Comparison of ENCODE assay signal across 31 mouse cellular contexts in genomic region chr2:90717366-90717765, GRCm38 (mm10).
"Had no signal": no experiment of that assay in that cellular context is flagged by ENCODE, and none has a peak within 500 bp of the region (broad histone marks: within the 10 kb centered on the region; RNA-seq: fewer than 3 reads in every experiment).

No protein-coding gene starts in this region.

- H3K4me1 ChIP-seq: limb, embryonic 10.5 days; limb, embryonic 12.5 days; limb, embryonic 13.5 days; limb, embryonic 15.5 days; lung, embryonic 15.5 days; midbrain, embryonic 10.5 days; midbrain, embryonic 12.5 days; midbrain, embryonic 13.5 days; midbrain, embryonic 15.5 days; neural tube, embryonic 12.5 days; neural tube, embryonic 13.5 days had no signal

- H3K27me3 ChIP-seq: limb, embryonic 12.5 days; limb, embryonic 13.5 days; limb, embryonic 15.5 days; liver, embryonic 15.5 days; lung, embryonic 15.5 days; megakaryocyte, embryonic 14.5 days; midbrain, embryonic 12.5 days; midbrain, embryonic 13.5 days; midbrain, embryonic 15.5 days; neural tube, embryonic 12.5 days; neural tube, embryonic 13.5 days had no signal

- H3K9me3 ChIP-seq: limb, embryonic 10.5 days; limb, embryonic 12.5 days; limb, embryonic 13.5 days; limb, embryonic 15.5 days; liver, embryonic 15.5 days; lung, embryonic 15.5 days; megakaryocyte, embryonic 14.5 days; midbrain, embryonic 10.5 days; midbrain, embryonic 12.5 days; midbrain, embryonic 13.5 days; midbrain, embryonic 15.5 days; neural tube, embryonic 12.5 days; neural tube, embryonic 13.5 days had no signal

- ATAC-seq: liver, postnatal 0 days; lung, postnatal 0 days; midbrain, embryonic 13.5 days; midbrain, embryonic 15.5 days; midbrain, embryonic 16.5 days had no signal

- H3K4me2 ChIP-seq: limb, embryonic 12.5 days; limb, embryonic 13.5 days; limb, embryonic 15.5 days; liver, embryonic 11.5 days; liver, embryonic 15.5 days; lung, embryonic 14.5 days; lung, embryonic 15.5 days; midbrain, embryonic 11.5 days; midbrain, embryonic 12.5 days; midbrain, embryonic 13.5 days; midbrain, embryonic 15.5 days; neural tube, embryonic 12.5 days; neural tube, embryonic 13.5 days had no signal

- H3K27ac ChIP-seq: limb, embryonic 10.5 days; limb, embryonic 12.5 days; limb, embryonic 13.5 days; limb, embryonic 15.5 days; liver, embryonic 14.5 days; liver, embryonic 15.5 days; lung, embryonic 15.5 days; macrophage; midbrain, embryonic 10.5 days; midbrain, embryonic 12.5 days; midbrain, embryonic 13.5 days; midbrain, embryonic 15.5 days; neural tube, embryonic 12.5 days; neural tube, embryonic 13.5 days had no signal

- DNase-seq: left cerebral cortex, postnatal 4 days; liver; liver, postnatal 0 days; lung, adult 18-20 months; lung, adult 2 months; lung, embryonic 14.5 days; lung, postnatal 10 days; lung, postnatal 14 days; lung, postnatal 36 days; lung, postnatal 4 days; midbrain, embryonic 14.5 days had no signal

- H3K9ac ChIP-seq: limb, embryonic 12.5 days; limb, embryonic 13.5 days; limb, embryonic 15.5 days; liver, embryonic 14.5 days; liver, embryonic 15.5 days; liver, postnatal 0 days; lung, embryonic 14.5 days; lung, embryonic 15.5 days; midbrain, embryonic 12.5 days; midbrain, embryonic 13.5 days; midbrain, embryonic 15.5 days; neural tube, embryonic 12.5 days; neural tube, embryonic 13.5 days had no signal

- H3K4me3 ChIP-seq: limb, embryonic 10.5 days; limb, embryonic 12.5 days; limb, embryonic 13.5 days; limb, embryonic 15.5 days; liver, embryonic 15.5 days; lung, embryonic 15.5 days; megakaryocyte, embryonic 14.5 days; midbrain, embryonic 10.5 days; midbrain, embryonic 12.5 days; midbrain, embryonic 13.5 days; midbrain, embryonic 15.5 days; myocyte; neural tube, embryonic 12.5 days; neural tube, embryonic 13.5 days had no signal
